Mouse (Mus musculus): ENCODE data around the gene Fto. TPM values are rescaled to one million over a fixed set of nuclear protein-coding genes. Genes with fewer than 3 reads are reported as not detected.

The Fto gene
- polyA plus RNA-seq, 1 experiment from 2014 or later: 106 TPM

GRCm38 (mm10) chr8:91538892-91539291 lies 225.6 kb downstream of the Fto start:
- Histone ChIP-seq H3K4me3 (no peak overlapping the region), H3K4me1 (peaks cover 36% of the 10 kb centered on the region), H3K9ac (no peak overlapping the region), H3K27ac (no peak overlapping the region; the same call in 1 of the 2 replicates), H3K27me3 (no peaks in the 10 kb centered on the region), H3K36me3 (0 out of 2 replicates have a peak, but pooled peaks cover 3% of the 10 kb centered on the region), H3K9me3 (no peaks in the 10 kb centered on the region), H3K4me2 (replicated peaks) (no peak overlapping the region)
- WGBS: 38% methylated on average over 5 of the region's 5 CpGs
- no peak for ATAC-seq (ENCODE audit: insufficient number of reproducible peaks, insufficient read depth, low FRiP score, low TSS enrichment)

GRCm38 (mm10) chr8:91539586-91539985 lies 226.3 kb downstream of the Fto start:
- no peak for ATAC-seq (ENCODE audit: insufficient number of reproducible peaks, insufficient read depth, low FRiP score, low TSS enrichment)
- Histone ChIP-seq H3K4me2 (replicated peaks) (no peak overlapping the region), H3K9ac (no peak overlapping the region), H3K4me3 (no peak overlapping the region), H3K36me3 (0 out of 2 replicates have a peak, but pooled peaks cover 3% of the 10 kb centered on the region), H3K9me3 (no peaks in the 10 kb centered on the region), H3K4me1 (peaks cover 31% of the 10 kb centered on the region), H3K27ac (peak overlapping the region; percentile 60; the same call in 1 of the 2 replicates), H3K27me3 (no peaks in the 10 kb centered on the region)
- WGBS: 79% methylated on average over 8 of the region's 8 CpGs

- 76% methylated on average over 3 of the region's 3 CpGs for WGBS
- H3K4me3 ChIP-seq: no peak overlapping the region
- no peak for ATAC-seq (ENCODE audit: insufficient number of reproducible peaks, insufficient read depth, low FRiP score, low TSS enrichment)
- H3K4me2 ChIP-seq (replicated peaks): no peak overlapping the region
- peaks cover 40% of the 10 kb centered on the region for H3K4me1 ChIP-seq
- H3K27ac ChIP-seq: no peak overlapping the region
- H3K27me3 ChIP-seq: no peaks in the 10 kb centered on the region
- 0 out of 2 replicates have a peak, but pooled peaks cover 3% of the 10 kb centered on the region for H3K36me3 ChIP-seq
- no peak overlapping the region for H3K9ac ChIP-seq
- no peaks in the 10 kb centered on the region for H3K9me3 ChIP-seq
These were observed 227.9 kb downstream of the Fto start for GRCm38 (mm10) chr8:91541229-91541628.

- Histone ChIP-seq H3K36me3 (0 out of 2 replicates have a peak, but pooled peaks cover 3% of the 10 kb centered on the region), H3K9me3 (no peaks in the 10 kb centered on the region), H3K4me3 (no peak overlapping the region), H3K4me1 (peaks cover 14% of the 10 kb centered on the region; the same call in 1 of the 2 replicates), H3K27ac (no peak overlapping the region), H3K9ac (no peak overlapping the region), H3K4me2 (replicated peaks) (no peak overlapping the region), H3K27me3 (no peaks in the 10 kb centered on the region)
- no peak for ATAC-seq (ENCODE audit: insufficient number of reproducible peaks, insufficient read depth, low FRiP score, low TSS enrichment)
- WGBS: 90% methylated on average over 3 of the region's 3 CpGs
These were observed 232.2 kb downstream of the Fto start for GRCm38 (mm10) chr8:91545561-91545960.

- Histone ChIP-seq H3K36me3 (0 out of 2 replicates have a peak, but pooled peaks cover 3% of the 10 kb centered on the region), H3K4me2 (replicated peaks) (no peak overlapping the region), H3K4me3 (no peak overlapping the region), H3K9ac (no peak overlapping the region), H3K4me1 (peaks cover 14% of the 10 kb centered on the region; the same call in 1 of the 2 replicates), H3K27me3 (no peaks in the 10 kb centered on the region), H3K27ac (no peak overlapping the region), H3K9me3 (no peaks in the 10 kb centered on the region)
- WGBS: 31% methylated on average over 8 of the region's 8 CpGs
- no peak for ATAC-seq (ENCODE audit: insufficient number of reproducible peaks, insufficient read depth, low FRiP score, low TSS enrichment)
These were observed 233.3 kb downstream of the Fto start for GRCm38 (mm10) chr8:91546599-91546998.

- H3K9ac ChIP-seq: no peak overlapping the region
- peaks cover 20% of the 10 kb centered on the region for H3K4me1 ChIP-seq
- no peaks in the 10 kb centered on the region for H3K9me3 ChIP-seq
- ATAC-seq (ENCODE audit: insufficient number of reproducible peaks, insufficient read depth, low FRiP score, low TSS enrichment): no peak
- whole genome bisulfite sequencing: 72% methylated on average over 1 of the region's 1 CpGs
- H3K27ac ChIP-seq: no peak overlapping the region
- H3K36me3 ChIP-seq: no peaks in the 10 kb centered on the region
- H3K4me3 ChIP-seq: no peak overlapping the region
- no peaks in the 10 kb centered on the region for H3K27me3 ChIP-seq
- no peak overlapping the region for H3K4me2 ChIP-seq (replicated peaks)
These were observed 236.8 kb downstream of the Fto start for GRCm38 (mm10) chr8:91550131-91550530.

GRCm38 (mm10) chr8:91551166-91551765 lies 237.9 kb downstream of the Fto start:
- ATAC-seq (ENCODE audit: insufficient number of reproducible peaks, insufficient read depth, low FRiP score, low TSS enrichment): no peak
- Histone ChIP-seq H3K9ac (no peak overlapping the region), H3K4me3 (no peak overlapping the region), H3K27me3 (no peaks in the 10 kb centered on the region), H3K4me1 (peaks cover 10% of the 10 kb centered on the region), H3K9me3 (no peaks in the 10 kb centered on the region), H3K36me3 (no peaks in the 10 kb centered on the region), H3K4me2 (replicated peaks) (no peak overlapping the region), H3K27ac (no peak overlapping the region)
- 86% methylated on average over 9 of the region's 9 CpGs for WGBS

GRCm38 (mm10) chr8:91551775-91552538 lies 238.6 kb downstream of the Fto start:
- no peak overlapping the region for H3K27ac ChIP-seq
- ATAC-seq (ENCODE audit: insufficient number of reproducible peaks, insufficient read depth, low FRiP score, low TSS enrichment): no peak
- peaks cover 7% of the 10 kb centered on the region; the same call in 1 of the 2 replicates for H3K4me1 ChIP-seq
- 51% methylated on average over 10 of the region's 10 CpGs for WGBS
- no peak overlapping the region for H3K9ac ChIP-seq
- no peaks in the 10 kb centered on the region for H3K36me3 ChIP-seq
- H3K4me3 ChIP-seq: no peak overlapping the region
- H3K27me3 ChIP-seq: no peaks in the 10 kb centered on the region
- H3K9me3 ChIP-seq: no peaks in the 10 kb centered on the region
- no peak overlapping the region for H3K4me2 ChIP-seq (replicated peaks)

- H3K27ac ChIP-seq: no peak overlapping the region
- no peak overlapping the region for H3K4me2 ChIP-seq (replicated peaks)
- H3K27me3 ChIP-seq: no peaks in the 10 kb centered on the region
These were observed 239.3 kb downstream of the Fto start for GRCm38 (mm10) chr8:91552635-91553034.

GRCm38 (mm10) chr8:91553387-91553786 lies 240.1 kb downstream of the Fto start:
- H3K4me2 ChIP-seq (replicated peaks): no peak overlapping the region
- no peaks in the 10 kb centered on the region for H3K9me3 ChIP-seq
- no peak for ATAC-seq (ENCODE audit: insufficient number of reproducible peaks, insufficient read depth, low FRiP score, low TSS enrichment)
- no peaks in the 10 kb centered on the region for H3K36me3 ChIP-seq
- H3K4me1 ChIP-seq: peaks cover 7% of the 10 kb centered on the region; the same call in 1 of the 2 replicates
- no peak overlapping the region for H3K27ac ChIP-seq
- WGBS: 71% methylated on average over 5 of the region's 5 CpGs
- H3K9ac ChIP-seq: no peak overlapping the region
- H3K4me3 ChIP-seq: no peak overlapping the region
- no peaks in the 10 kb centered on the region for H3K27me3 ChIP-seq

More at GRCm38 (mm10) chr8:91552635-91553034, 239.3 kb downstream of the Fto start:
- ATAC-seq (ENCODE audit: insufficient number of reproducible peaks, insufficient read depth, low FRiP score, low TSS enrichment): no peak
- H3K36me3 ChIP-seq: no peaks in the 10 kb centered on the region
- H3K4me1 ChIP-seq: peaks cover 7% of the 10 kb centered on the region; the same call in 1 of the 2 replicates
- 87% methylated on average over 11 of the region's 11 CpGs for WGBS
- H3K4me3 ChIP-seq: no peak overlapping the region
- H3K9ac ChIP-seq: no peak overlapping the region
- no peaks in the 10 kb centered on the region for H3K9me3 ChIP-seq

- WGBS: 85% methylated on average over 5 of the region's 5 CpGs
- Histone ChIP-seq H3K27ac (no peak overlapping the region), H3K4me2 (replicated peaks) (no peak overlapping the region), H3K9me3 (no peaks in the 10 kb centered on the region), H3K36me3 (no peaks in the 10 kb centered on the region), H3K4me1 (peaks cover 8% of the 10 kb centered on the region), H3K9ac (no peak overlapping the region), H3K27me3 (no peaks in the 10 kb centered on the region), H3K4me3 (no peak overlapping the region)
- no peak for ATAC-seq (ENCODE audit: insufficient number of reproducible peaks, insufficient read depth, low FRiP score, low TSS enrichment)
These were observed 243.8 kb downstream of the Fto start for GRCm38 (mm10) chr8:91557041-91557587.

GRCm38 (mm10) chr8:91558408-91558807 lies 245.1 kb downstream of the Fto start:
- no peak overlapping the region for H3K4me2 ChIP-seq (replicated peaks)
- H3K9ac ChIP-seq: no peak overlapping the region
- no peaks in the 10 kb centered on the region for H3K9me3 ChIP-seq
- H3K4me3 ChIP-seq: no peak overlapping the region
- no peak overlapping the region for H3K27ac ChIP-seq
- H3K36me3 ChIP-seq: no peaks in the 10 kb centered on the region
- peaks cover 16% of the 10 kb centered on the region for H3K4me1 ChIP-seq
- no peaks in the 10 kb centered on the region for H3K27me3 ChIP-seq
- WGBS: 70% methylated on average over 6 of the region's 6 CpGs
- ATAC-seq (ENCODE audit: insufficient number of reproducible peaks, insufficient read depth, low FRiP score, low TSS enrichment): no peak
